Mouse (Mus musculus) testis, adult 2 months (tissue): ENCODE data around the gene Pitpna. TPM values are rescaled to one million over a fixed set of nuclear protein-coding genes. Genes with fewer than 3 reads are reported as not detected.

Experiments used
- H3K27ac ChIP-seq: fragments of 200-500 bp; 2 replicates; pipeline ENCODE4 v1.5.1; 2012; ENCODE audit warnings: low read depth, low read length; ENCODE audit not compliant: control insufficient read depth, insufficient read depth
- H3K27me3 ChIP-seq: fragments of 200-500 bp; 2 replicates; pipeline ENCODE4 v1.6.1; 2012; ENCODE audit warnings: mild to moderate bottlenecking, low read length, moderate library complexity; ENCODE audit not compliant: control insufficient read depth, insufficient read depth
- H3K36me3 ChIP-seq: fragments of 200-500 bp; 2 replicates; pipeline ENCODE4 v1.6.1; 2012; ENCODE audit warnings: mild to moderate bottlenecking, low read length; ENCODE audit not compliant: control insufficient read depth, insufficient read depth
- H3K4me1 ChIP-seq: fragments of 200-500 bp; 2 replicates; pipeline ENCODE4 v1.6.1; 2012; ENCODE audit warnings: low read length; ENCODE audit not compliant: control insufficient read depth, insufficient read depth
- H3K4me3 ChIP-seq: fragments of 200-500 bp; 2 replicates; pipeline ENCODE4 v1.5.1; 2012; ENCODE audit warnings: low read depth, mild to moderate bottlenecking, low read length, moderate library complexity, mixed read lengths; ENCODE audit not compliant: control insufficient read depth
- CTCF ChIP-seq: fragments of 200-500 bp; IDR thresholded peaks from 2 replicates; pipeline ENCODE4 v1.5.1; 2012; ENCODE audit warnings: low read depth, mild to moderate bottlenecking, inconsistent platforms, low read length, moderate library complexity; ENCODE audit not compliant: control insufficient read depth, insufficient read depth, insufficient replicate concordance
- POLR2A ChIP-seq: fragments of 200-500 bp; IDR thresholded peaks from 2 replicates; pipeline ENCODE4 v1.6.1; 2012; ENCODE audit warnings: low read depth, mild to moderate bottlenecking, inconsistent platforms, low read length, moderate library complexity; ENCODE audit not compliant: control insufficient read depth
- polyA plus RNA-seq: library from polyadenylated mRNA; depleted of rRNA; stranded (reverse); fragments of >200 nt; gene quantifications from 2 replicates; pipeline ENCODE4 v1.2.3, GENCODE M21; 2012

Pitpna gene
- polyA plus RNA-seq, 1 experiment, result 41.3 TPM

- no peak overlapping the region for H3K4me3 ChIP-seq
- H3K27me3 ChIP-seq, result no peaks in the 10 kb centered on the region
- no peak overlapping the region for H3K27ac ChIP-seq
- H3K4me1 ChIP-seq, result no peaks in the 10 kb centered on the region
- 0 out of 2 replicates have a peak, but pooled peaks cover 1% of the 10 kb centered on the region for H3K36me3 ChIP-seq
- TF ChIP-seq POLR2A, result no peak
- peak; percentile 69; the same call in 1 of the 2 replicates for TF ChIP-seq CTCF
Observed at GRCm38 (mm10) chr11:75558101-75558500, 29.8 kb upstream of the Pitpna start.

GRCm38 (mm10) chr11:75559870-75560504 lies 27.9 kb upstream of the Pitpna start:
- TF ChIP-seq POLR2A, result no peak
- no peak for TF ChIP-seq CTCF
- no peak overlapping the region for H3K4me3 ChIP-seq
- H3K4me1 ChIP-seq, result no peaks in the 10 kb centered on the region; the same call in 1 of the 2 replicates
- 0 out of 2 replicates have a peak, but pooled peaks cover 1% of the 10 kb centered on the region for H3K36me3 ChIP-seq
- H3K27me3 ChIP-seq, result no peaks in the 10 kb centered on the region
- no peak overlapping the region for H3K27ac ChIP-seq

GRCm38 (mm10) chr11:75560530-75561409 lies 27.1 kb upstream of the Pitpna start:
- 0 out of 2 replicates have a peak, but pooled peaks cover 1% of the 10 kb centered on the region for H3K36me3 ChIP-seq
- no peaks in the 10 kb centered on the region; the same call in 1 of the 2 replicates for H3K4me1 ChIP-seq
- TF ChIP-seq POLR2A, result no peak
- no peak for TF ChIP-seq CTCF
- H3K27ac ChIP-seq, result no peak overlapping the region
- no peaks in the 10 kb centered on the region for H3K27me3 ChIP-seq
- H3K4me3 ChIP-seq, result no peak overlapping the region

- Histone ChIP-seq H3K4me1 (no peaks in the 10 kb centered on the region; the same call in 1 of the 2 replicates), H3K4me3 (no peak overlapping the region), H3K36me3 (0 out of 2 replicates have a peak, but pooled peaks cover 3% of the 10 kb centered on the region), H3K27ac (no peak overlapping the region), H3K27me3 (no peaks in the 10 kb centered on the region)
- no peak for TF ChIP-seq CTCF
- no peak for TF ChIP-seq POLR2A
Observed at GRCm38 (mm10) chr11:75561410-75561791, 26.5 kb upstream of the Pitpna start.

GRCm38 (mm10) chr11:75562840-75563239 lies 25.1 kb upstream of the Pitpna start:
- TF ChIP-seq CTCF (no peak; the same call in 1 of the 2 replicates), POLR2A (no peak)
- Histone ChIP-seq H3K27me3 (no peaks in the 10 kb centered on the region), H3K4me1 (no peaks in the 10 kb centered on the region; the same call in 1 of the 2 replicates), H3K4me3 (no peak overlapping the region), H3K36me3 (peaks cover 4% of the 10 kb centered on the region), H3K27ac (no peak overlapping the region)

- H3K27ac ChIP-seq, result peak overlapping the region; percentile 41
- H3K4me1 ChIP-seq, result no peaks in the 10 kb centered on the region; the same call in 1 of the 2 replicates
- TF ChIP-seq POLR2A (no peak), CTCF (no peak)
- H3K4me3 ChIP-seq, result no peak overlapping the region
- H3K27me3 ChIP-seq, result no peaks in the 10 kb centered on the region
- H3K36me3 ChIP-seq, result peaks cover 4% of the 10 kb centered on the region
Observed at GRCm38 (mm10) chr11:75563851-75564548, 23.9 kb upstream of the Pitpna start.

- peaks cover 4% of the 10 kb centered on the region for H3K36me3 ChIP-seq
- no peak for TF ChIP-seq CTCF
- TF ChIP-seq POLR2A, result no peak
- H3K27me3 ChIP-seq, result no peaks in the 10 kb centered on the region
- H3K4me3 ChIP-seq, result no peak overlapping the region
- no peaks in the 10 kb centered on the region; the same call in 1 of the 2 replicates for H3K4me1 ChIP-seq
- H3K27ac ChIP-seq, result no peak overlapping the region
Observed at GRCm38 (mm10) chr11:75565849-75566248, 22.0 kb upstream of the Pitpna start.
